Mouse (Mus musculus): ENCODE data around the gene 4933424G06Rik.
A peak's percentile ranks its signal among the peaks of the same experiment; 100 is the strongest.
"Not testable (repeated sequence)": the region's sequence is repeated elsewhere in the genome, so short reads cannot be mapped to it uniquely, and the experiment has no call there.

The 4933424G06Rik gene

DNA sequence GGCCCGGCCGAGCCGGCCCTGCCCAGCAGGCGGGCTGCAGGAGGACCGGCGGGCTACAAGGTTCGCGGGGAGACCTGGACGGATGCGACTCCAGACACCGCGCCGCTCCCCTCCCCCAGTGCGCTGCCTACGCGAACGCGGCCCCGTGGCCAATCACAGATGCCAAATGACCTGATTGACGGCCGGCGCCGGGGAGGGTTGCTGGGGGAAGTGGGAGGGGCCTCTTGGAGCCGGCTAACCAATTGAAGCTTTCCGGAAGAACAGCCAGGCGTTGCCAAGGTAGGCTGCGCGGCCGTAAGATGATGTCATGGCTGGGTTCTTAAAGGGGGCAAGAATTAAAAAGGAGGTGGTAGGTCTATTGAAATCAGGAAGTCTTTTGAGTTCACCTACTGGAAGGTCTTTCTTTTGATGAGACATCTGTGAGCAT is at the start of gene 4933424G06Rik:
4933424G06Rik (plus strand) TSS at position 296 of the 427 bp plus-strand sequence.
- peak; percentile 99 for DNase-seq

DNA sequence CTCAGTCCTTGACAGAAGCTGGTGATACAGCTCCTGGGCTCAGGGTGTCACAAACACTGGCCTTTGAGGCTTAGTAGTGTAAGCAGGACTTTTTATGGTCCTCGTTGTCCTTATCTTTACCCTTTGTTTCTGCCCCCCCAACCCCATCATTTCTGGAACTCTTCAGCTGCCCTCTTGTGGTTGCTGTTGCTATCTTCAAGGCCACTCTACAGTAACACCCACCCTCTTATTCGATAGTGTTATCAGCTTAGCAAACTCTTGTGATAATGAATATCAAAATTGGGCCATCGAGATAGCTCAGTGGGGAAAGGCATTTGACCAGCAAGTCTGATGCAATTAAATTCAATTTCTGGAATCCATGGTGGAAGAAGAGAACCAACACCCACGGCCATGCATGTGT is 45.5 kb upstream of the 4933424G06Rik start:
- DNase-seq, result peak in 1 of 2 experiments; percentile 37

DNA sequence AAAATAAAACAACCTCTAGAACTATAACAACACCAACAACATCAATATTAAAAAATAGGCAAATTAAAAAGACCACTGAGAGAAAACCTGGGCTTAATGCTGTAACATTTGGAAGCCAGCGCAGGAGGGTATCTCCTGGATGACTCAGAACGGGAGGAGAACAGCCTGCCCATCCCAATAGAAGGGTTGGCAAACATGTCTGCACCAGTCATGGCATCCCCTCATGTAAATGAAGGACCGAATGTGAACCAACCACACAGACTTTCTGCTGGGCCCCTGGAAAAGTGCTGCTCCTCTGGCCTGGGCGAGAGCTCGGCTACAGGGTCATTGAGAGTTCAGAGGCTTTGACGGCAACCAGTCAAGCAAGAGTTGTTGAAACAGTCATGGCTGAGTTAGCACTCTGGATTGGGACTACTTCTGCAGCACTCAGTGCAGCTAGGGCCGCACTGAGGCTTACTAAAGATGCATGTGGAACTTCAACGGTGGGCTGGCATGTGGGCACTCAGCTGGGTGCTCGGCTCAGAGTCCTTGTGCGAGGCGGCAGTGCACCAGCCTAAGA is 44.7 kb upstream of the 4933424G06Rik start:
- peak; percentile 18 to 40 for DNase-seq

DNA sequence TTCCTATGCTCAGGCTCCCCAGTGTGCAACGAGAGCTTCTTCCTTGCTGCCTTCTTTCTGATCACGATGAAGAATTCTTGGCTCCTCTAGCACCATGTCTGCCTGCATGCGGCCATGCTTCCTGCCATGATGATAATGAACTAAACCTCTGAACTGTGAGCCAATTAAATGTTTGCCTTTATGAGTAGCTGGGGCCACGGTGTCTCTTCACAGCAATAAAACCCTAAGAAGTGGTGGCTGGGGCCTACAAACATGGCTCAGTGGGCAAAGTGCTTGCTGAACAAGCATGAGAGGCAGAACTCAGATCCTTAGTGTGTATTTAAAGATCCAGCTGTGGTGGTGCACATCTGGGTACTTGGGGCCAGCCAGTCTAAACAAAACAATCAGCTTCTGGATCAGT is 44.0 kb upstream of the 4933424G06Rik start:
- DNase-seq, result no peak

DNA sequence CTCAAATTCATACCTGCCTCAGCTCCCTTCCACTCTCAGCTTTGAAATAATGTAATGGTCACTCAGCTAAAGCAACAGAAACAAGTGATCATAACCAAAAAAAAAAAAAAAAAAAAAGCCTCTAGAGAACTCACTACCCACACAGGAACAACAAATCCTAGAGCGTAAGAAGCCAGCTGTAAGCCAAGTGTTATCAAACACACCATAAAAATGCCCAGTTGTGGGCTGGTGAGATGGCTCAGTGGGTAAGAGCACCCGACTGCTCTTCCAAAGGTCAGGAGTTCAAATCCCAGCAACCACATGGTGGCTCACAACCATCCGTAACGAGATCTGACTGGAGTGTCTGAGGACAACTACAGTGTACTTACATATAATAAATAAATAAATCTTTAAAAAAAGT is 41.9 kb upstream of the 4933424G06Rik start:
- not testable (repeated sequence) for DNase-seq

DNA sequence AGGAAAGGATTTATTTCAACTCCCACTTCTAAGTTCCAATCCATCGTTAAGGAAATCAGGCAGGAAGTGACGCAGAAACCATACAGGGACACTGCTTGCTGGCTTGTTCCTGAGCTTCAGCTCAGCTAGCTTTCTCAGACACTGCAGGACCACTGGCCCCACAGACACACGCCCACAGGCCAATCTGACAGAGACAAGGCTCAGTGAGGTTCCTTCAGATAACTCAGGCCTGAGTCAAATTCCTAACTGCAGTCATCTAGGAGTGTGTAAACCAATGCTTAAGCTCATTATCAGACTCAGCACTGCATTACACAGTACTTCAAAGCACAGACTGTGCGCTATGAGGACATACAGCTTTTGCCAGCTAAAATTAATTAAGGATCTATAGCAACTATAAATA is 39.7 kb upstream of the 4933424G06Rik start:
- DNase-seq, result no peak

DNA sequence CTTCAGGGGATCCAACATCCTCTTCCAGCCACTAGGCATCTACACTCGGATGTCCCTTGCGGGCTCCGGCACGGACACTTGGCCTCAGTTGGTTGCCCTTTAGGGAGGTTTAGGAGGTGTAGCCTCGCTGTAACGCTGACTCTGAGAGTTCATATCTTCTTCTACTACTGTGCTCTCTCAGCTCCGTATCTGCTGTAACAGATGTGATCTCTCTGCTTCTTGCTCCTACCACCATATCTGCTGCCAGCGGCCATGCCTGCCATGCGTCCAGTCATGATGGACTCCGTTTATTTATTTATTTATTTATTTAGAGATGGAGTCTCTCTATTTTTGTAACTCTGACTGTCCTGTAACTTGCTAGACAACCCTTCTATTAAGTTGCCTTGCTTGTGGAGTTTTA is 38.7 kb upstream of the 4933424G06Rik start:
- no peak for DNase-seq

DNA sequence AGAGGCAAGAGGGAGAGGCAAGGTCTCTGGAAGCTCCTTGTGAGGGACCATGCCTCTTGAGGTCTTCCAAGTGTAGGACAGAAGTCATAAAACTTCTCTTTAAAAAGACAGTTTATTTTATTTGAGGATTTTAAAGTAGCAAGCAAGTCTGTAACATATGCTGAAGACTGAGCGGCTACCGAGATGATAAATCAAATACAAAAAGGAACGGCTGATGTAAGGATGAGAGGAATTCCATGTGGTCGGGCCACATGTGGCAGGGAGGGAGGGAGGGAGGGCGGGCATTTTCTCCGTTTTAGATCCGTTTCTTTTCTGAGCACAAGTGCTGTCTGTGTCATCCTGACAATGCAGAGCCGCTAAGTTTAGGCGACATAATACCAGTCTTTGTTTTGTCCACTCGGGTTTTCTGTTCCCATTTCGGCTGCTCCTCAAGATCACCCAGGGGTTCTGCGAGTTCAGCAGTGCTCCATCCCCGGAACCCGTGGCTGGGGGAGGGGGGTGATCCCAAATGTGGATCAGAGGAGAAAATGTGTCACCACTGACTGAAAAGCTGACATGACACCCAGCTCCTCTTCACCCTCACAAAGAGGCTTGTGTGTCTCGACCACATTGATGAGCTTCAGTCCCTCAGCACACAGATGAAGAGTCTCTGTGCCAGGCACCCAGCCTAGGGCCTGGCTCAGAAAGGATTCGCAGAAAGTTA is 37.1 kb upstream of the 4933424G06Rik start:
- DNase-seq, result no peak

DNA sequence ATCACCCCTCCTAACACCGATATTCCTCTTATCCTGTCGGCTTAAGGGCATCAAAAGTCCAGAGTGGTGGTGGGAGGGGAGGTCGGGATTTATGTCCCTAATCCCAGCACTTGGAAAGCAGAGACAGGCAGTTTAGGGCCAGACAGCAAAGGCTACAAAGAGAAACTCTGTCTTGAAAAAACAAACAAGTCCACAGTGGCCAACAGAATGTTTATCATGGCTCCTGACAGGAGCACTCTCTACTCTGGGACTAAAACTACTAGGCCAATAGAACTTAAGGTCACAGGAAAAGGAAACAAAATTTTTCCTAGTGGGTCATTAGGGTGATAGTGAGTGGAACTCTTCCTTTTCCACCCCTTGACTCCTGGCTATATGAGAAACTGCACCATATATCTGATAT is 35.0 kb upstream of the 4933424G06Rik start:
- no peak for DNase-seq

DNA sequence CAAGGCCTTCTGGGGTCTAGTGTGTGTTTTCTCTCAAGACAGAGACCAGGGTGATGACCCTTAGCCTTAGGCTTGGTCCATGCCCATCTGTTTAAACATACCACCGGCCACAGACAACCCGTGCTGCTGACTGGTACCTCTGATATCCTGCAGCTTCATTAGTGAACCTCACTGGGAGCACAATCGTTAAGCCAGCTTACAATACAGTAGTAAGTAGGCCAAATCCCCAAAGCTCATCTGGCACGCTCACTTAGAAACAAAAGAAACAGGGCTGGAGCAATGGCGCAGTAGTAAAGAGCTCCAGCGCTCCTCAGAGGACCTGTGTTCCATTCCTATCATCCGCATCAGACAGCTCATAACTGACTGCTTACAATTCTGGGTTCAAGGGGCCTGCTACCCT is 29.1 kb upstream of the 4933424G06Rik start:
- DNase-seq, result no peak

DNA sequence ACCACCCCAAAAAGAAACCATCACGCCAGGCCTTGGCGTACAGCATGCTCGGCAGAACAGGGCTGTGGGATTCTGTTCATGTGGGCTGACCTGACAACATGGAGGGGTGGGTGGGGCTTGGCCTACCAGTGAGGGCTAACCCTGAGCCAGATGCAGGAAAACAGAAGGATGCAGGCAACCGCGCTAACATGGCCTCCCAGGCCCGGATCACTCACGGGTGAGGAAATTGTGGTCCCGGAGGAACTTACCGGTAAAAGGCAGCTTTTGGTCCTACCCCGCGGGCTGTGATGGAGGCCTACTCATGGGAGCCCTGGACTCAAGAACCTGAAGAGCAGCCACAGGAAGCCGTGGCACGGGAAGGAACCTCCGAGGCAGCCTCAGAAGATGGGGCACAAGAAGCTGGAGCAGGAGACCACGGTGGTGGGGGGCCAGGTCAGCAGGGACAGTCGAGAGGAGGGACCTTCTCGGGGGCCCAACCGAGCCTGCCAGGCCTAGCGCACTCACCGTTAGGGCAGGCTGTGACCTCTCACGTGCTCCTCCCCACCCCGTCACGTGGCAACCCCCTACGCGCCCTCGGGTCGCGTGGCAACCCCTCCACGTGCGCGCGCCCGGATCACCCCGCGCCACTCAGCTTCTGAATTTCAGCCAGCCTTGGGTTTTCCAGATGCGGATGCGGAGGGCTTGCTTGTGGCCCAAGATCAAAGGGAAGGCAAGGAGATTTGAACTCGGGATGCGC is 27.2 kb upstream of the 4933424G06Rik start, which contains the start of gene Fam178b:
Fam178b (minus strand) TSS at position 564 of the 736 bp plus-strand sequence.
- DNase-seq, result no peak

DNA sequence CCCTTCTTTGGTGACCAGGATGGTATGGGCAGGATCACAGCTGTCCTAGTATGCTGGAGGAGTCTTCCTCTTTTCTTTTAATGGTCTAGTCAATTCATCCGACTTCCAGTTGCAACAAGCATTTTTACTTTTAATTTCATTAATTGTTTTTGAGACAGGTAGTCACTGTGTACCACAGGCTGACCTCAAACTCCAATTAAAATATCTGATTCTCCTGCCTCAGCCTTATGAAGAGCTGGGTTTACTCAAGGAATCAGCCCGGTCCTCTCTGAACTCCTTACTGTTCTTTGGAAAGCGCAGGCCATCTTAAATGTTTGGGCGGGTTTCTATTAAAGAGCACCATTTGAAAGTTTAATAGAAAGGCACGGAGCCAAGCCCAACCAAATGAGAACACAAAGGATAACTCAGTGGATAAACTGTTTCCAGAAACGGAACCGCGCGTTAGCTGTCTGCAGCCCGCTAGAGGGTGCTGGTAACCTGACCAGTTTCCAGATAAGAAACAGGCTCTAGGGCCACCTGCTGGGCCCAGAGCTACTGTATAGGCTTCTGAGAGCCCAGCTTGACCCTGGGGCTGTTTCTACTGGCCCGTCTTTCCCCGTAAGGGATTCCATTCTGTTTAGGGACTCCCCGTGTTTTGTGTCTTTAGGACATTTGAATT is 26.0 kb upstream of the 4933424G06Rik start:
- DNase-seq, result peak; percentile 88 to 89

DNA sequence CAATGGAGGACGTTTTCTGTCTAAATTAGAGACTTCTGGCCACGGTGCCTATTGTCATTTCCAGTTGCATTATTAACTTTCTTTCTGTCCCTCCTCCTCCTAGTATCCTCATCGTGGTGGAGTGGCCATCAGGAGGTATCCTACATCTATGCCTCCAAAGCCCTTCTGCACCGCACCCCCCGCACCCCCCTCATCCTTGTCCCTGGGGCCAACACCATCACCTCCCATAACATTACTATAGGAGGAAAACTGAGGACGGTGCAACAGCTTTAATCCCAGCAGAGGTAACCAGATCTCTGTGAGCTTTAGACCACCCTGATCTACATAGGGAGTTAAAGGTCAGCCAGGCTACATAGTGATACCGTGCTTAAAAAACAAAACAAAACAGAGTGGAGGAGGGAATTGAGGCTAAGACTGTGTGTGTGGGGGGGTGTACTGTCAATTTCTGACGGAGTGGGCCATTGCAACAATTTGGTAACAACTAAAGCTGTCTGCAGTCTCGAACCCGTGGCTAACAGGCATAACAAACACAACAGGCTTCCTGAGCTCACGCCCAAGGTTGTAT is 19.2 kb upstream of the 4933424G06Rik start:
- DNase-seq, result no peak

DNA sequence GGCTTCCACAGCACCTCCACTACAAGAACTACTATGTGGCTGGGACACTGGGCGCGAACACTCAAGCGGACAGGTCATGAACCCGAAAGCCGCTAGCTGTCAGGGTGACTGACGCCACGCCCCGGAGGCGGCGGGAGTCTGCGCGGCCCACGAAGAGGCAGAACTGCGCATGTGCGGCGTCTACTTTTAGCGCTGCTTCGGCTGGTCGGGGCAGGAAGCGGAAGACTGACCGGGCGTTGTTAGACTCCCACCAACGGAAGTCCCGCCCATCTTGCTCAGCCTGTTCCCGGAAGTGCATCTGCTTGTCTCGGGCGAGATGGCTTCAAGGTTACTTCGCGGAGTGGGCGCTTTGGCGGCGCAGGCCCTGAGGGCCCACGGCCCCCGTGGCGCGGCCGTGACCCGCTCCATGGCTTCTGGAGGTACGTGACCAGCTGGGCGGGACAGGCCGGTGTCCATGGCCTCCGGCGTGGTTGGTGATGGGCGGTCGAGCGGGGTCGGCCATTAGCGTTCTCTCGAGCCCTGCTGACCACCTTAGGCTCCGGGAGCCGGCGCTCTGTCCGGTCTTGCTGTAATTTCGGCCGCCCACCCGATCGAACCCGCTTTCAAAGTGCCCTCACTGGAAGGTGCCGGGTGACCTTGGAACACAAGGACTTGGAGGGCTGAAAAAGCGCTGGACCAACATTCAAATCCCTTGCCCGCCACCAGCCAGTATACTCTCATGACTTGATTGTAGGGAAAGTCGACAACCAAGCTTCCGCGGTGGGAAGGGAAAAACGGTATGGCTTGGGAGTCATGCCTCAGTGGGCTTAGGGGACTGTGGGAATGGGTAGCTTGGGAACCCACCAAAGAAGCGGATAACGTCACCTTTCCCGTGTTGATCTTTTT is 18.4 kb upstream of the 4933424G06Rik start, which contains the start of gene Cox5b:
Cox5b (plus strand) TSS at position 179 of the 885 bp plus-strand sequence.
- peak; percentile 99 for DNase-seq

DNA sequence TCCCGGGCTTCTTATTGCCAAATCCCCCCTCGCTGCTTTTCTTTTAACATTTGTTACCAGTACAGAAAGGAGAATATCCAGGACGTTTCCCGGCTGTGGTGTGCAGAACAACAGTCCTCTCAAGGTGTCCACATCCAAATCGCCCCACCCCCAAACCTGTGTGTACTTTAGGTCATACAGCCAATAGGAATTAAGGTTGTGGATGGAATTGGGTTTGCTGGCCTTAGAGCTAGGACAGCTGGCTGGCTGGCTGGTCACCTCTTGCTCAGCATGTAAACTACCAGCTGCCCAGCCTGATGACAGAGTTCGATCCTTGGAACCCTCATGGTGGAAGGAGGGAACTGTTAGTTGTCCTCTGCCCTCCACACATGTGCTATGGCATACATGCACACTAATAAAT is 15.1 kb upstream of the 4933424G06Rik start:
- DNase-seq, result no peak

DNA sequence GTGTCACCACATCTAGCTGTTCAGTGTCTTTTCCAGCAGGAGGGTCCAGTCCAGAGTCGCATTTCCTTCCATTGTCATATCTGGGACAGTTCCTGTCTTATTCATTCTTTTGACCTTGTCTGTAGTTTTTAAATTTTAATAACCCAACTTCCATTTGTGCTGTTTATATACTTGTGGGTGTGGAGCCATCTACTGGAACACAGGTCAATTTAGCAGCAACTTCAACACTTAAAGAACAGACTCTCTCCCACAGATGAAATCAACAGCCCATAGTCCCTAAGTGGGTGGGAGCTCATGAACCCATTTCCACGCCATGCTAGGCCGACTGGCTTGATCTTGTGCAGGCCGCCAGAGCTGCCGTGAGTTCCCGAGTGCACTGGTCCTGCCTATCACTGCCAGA is 13.5 kb upstream of the 4933424G06Rik start:
- DNase-seq, result no peak

DNA sequence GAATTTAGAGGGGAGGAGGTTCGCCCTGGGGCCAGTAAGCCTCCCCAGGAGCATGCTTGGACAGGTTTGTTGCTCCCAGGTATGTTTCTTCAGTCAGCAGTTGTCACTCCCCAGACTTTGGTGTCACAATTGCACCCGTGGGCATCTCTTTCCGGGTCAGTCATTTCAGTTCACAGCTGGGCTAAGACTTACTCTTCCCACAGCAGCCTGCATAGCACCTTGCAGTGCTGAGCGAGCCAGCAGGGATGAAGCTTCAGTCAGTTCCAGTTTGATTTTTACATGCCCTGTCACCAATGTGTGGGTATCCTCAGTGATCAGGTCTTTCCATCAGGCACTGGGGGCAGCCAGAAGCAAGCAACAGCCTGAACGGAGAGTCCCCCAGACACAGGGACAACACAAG is 12.9 kb upstream of the 4933424G06Rik start:
- DNase-seq, result no peak

DNA sequence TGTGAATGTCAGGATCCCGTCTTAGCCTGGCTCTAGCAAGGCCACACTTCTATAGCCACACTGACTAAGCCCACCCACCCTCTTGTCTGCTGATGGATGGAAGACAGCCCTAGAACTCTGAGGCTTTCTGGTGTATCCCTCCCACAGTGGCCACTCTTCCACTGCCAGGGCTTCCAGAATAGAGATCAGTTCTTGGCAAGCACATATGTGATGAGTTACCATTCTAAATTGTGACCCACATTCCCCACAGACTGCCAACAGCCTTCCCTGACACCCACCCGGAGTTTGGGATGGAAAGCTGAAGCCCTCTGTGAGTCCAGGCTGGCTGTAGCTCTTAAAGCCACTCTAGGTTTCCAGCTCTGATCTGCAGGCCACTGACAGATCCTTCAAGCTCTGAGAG is 2.8 kb upstream of the 4933424G06Rik start:
- DNase-seq, result no peak

DNA sequence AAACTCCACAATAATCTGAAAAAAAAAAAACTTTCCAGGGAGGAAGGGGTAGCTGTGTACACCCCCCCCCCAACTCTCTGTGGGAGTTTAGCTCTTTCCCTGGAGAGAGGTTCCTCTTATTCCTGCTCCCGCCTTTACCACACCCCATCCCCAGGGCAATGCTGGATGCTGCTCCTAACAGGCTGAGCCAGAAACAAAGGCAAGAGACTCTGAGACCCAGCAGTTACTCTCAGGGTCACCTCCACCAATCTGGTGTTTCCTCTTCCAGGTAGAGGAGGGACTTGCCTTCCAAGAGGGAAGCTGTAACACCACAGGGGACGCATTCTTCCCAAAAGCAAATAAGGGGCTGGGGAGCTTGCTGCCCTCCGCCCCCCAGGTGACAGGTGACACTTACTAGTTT is 2.2 kb upstream of the 4933424G06Rik start:
- DNase-seq, result no peak

DNA sequence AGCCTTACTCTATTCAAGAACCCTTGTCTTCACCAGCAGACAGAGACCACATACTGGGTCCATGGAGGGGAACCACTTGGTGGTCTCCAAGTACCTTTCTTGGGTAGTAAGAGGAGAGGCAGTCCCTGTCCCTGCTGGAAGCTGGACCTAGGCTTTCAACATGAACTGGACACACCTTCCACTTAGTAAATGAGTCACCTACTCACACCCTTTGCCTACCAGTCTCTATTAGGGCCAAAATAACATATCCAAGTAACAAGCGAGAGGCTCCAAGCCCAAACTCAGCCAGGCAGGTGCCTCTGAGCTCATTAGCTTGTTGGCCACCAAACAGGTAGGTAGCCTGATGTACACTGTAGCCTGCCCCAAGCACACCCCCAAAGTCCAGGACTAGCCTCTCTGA is 1.3 kb upstream of the 4933424G06Rik start:
- no peak for DNase-seq

DNA sequence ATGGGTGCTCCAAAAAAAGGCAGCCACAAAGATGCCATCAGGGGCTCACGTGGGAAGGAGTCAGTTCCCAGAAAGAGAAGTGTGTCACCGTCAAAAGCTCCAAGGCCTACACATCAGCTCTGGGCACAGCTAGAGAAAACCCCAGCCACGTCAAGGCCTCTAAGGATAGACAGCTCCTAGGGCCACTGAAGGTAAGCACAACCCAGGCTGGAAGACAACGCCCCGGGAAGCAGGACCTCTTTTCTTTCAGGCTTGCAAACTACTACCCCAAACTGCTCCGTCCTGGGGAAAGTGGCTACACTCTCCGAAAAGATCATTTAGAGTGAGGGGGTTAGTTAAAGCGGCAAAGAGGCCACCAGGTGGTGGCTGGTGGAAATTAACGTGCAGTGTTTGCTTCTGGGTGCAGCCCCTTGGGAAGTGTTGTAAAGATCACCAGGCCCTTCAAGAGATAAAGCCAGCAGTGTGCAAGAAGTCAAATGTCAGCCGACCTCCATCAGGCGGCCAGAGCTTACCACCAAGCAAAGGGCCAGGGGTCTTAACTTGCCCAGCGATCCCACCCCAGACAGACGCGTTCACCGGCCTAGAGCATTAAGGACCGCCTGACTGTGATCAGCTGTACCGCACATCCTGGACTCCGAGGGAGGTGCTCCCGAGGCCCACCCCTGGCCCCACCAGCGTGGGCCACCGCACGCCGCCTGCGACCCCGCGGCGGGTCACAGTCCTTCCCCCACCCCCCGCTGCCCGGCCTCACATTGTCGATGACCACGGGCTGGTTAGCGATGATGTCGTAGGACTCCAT is 695 bp upstream of the 4933424G06Rik start:
- DNase-seq, result peak; percentile 32 to 54
